Mouse (Mus musculus) c-Kit-positive CD71-negative TER-119-negative erythroid progenitor cells, embryonic 14.5 days (primary cell): ENCODE measurements around the gene Olfr1457.

Source experiments
- DNase-seq: peaks from one replicate; pipeline ENCODE4 v3.0.0-alpha.2; 2013; ENCODE audit warnings: low read depth

Olfr1457 gene

DNA sequence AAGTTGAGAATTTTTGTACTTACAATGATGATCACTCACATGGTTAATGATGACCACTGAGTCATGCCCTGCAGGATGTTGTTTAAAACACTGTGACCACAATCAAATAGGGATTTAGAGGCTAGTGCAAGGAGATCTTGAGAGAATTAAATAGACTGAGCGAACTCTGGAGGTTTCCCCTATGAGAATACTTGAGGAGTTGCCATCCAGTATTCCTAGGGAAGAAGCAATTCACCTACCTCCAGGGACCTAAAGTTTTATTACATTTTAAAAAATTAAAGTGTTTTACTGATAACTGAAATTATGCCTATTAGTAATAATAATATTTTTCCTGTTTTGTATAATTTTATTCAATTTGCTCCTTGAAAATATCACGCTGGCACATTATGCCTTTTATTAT, at the start of gene Olfr1457:
Gene Olfr1457, minus strand, starts transcription at position 101 of the 400 bp plus-strand sequence.
- no peak for DNase-seq

DNA sequence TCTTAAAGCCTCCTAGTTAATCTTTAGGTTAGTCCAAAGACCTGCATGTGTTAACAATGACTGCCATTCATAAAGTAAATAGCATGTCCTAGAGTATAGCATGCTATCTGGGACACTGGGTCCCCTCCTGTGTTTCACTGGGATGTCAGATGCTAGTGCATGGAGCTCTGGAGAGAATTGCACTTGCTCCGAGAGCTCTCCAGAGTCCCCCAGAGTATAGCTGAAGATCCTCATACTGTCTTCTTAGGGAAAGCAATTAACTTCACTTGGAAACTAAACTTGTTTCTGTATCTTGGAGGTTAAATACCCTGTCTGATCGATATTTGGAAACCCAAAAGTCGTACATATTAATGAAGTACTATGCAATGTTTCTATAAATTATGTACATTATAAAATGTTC, 9.0 kb upstream of the Olfr1457 start, which contains the start of gene Olfr1458:
Gene Olfr1458, minus strand, starts transcription at position 101 of the 400 bp plus-strand sequence.
- DNase-seq = no peak

DNA sequence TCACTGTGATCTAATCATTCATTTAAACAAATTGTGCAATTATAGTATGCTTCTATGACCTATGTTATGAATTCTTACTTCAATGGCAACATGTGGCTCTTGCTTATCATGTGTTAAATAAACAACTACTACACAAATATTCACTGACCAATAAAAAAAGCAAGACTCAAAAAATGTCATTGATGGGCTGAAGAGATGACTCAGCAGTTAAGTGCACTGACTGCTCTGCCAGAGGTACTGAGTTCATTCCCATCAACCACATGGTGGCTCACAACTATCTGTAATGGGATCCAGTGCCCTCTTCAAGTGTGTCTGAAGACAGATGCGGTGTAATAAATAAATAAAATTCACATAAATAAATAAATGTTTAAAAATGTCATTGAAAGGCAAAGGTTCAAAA, 3.8 kb downstream of the Olfr1457 start:
- DNase-seq = no peak

DNA sequence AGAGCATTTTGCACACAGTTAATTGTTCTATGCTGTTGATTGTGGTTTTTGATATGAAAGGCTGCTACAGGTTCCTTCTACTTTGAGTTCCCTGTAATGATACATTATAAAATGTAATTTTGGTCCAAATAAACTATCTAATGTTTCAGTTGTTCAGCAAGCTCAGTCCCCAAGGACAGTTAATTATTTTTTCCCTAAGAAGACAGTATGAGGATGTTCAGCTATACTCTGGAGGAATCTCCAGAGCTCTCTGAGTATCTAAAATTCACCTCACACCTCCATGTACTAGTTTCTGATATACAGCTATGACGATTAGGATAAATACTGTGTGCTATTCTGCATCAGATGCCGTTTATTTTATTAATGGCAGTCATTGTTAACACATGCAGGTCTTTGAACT, 37.4 kb downstream of the Olfr1457 start, which contains the start of gene Olfr1454:
Gene Olfr1454, plus strand, starts transcription at position 301 of the 400 bp plus-strand sequence.
- DNase-seq = no peak
